ENCODE assay signal across 12 mouse cellular contexts in genomic region chr2:30120269-30120668, GRCm38 (mm10). TPM values are rescaled to one million over a fixed set of nuclear protein-coding genes. Genes with fewer than 3 reads are reported as not detected.
A peak's percentile ranks its signal among the peaks of the same experiment; 100 is the strongest.
DNase-seq lines count a peak whose midpoint lies in the region; ATAC-seq and TF ChIP-seq lines count a peak whose summit lies in the region.
"Had no signal": no experiment of that assay in that cellular context is flagged by ENCODE, and none has a peak within 500 bp of the region (broad histone marks: within the 10 kb centered on the region; RNA-seq: fewer than 3 reads in every experiment).

No protein-coding gene starts in this region.

- H3K4me1 ChIP-seq in hindbrain, embryonic 13.5 days (replicated peaks): peaks cover 51% of the 10 kb centered on the region
- peaks cover 14% of the 10 kb centered on the region; the same call in 1 of the 2 replicates for H3K4me1 ChIP-seq in hindbrain, postnatal 0 days (ENCODE audit: insufficient read depth, low read length)
- H3K4me1 ChIP-seq in megakaryocyte, embryonic 14.5 days: peaks cover 72% of the 10 kb centered on the region
- H3K4me1 ChIP-seq in forebrain, embryonic 13.5 days: peaks cover 45% of the 10 kb centered on the region
- H3K4me1 ChIP-seq in midbrain, embryonic 14.5 days (ENCODE audit: control insufficient read depth, insufficient read depth, low read length): peaks cover 36% of the 10 kb centered on the region

- H3K27me3 ChIP-seq in hindbrain, embryonic 13.5 days: no peaks in the 10 kb centered on the region
- no peaks in the 10 kb centered on the region for H3K27me3 ChIP-seq in hindbrain, postnatal 0 days (ENCODE audit: insufficient read depth, low read length)
- no peaks in the 10 kb centered on the region for H3K27me3 ChIP-seq in megakaryocyte, embryonic 14.5 days (replicated peaks)
- no peaks in the 10 kb centered on the region for H3K27me3 ChIP-seq in forebrain, embryonic 13.5 days
- no peaks in the 10 kb centered on the region for H3K27me3 ChIP-seq in midbrain, embryonic 14.5 days (ENCODE audit: control insufficient read depth, insufficient read depth, low read length)

- TF ChIP-seq CTCF in hindbrain, postnatal 0 days (IDR thresholded peaks at IDR 0.05; ENCODE audit: low read depth): no peak

- no peak for DNase-seq in hindbrain, postnatal 0 days (ENCODE audit: low spot score)
- no peak for DNase-seq in midbrain, embryonic 14.5 days
- DNase-seq in cerebellum, postnatal 10 days: no peak
- DNase-seq in cerebellum, postnatal 25 days: no peak
- DNase-seq: gastrocnemius, postnatal 14 days; heart, postnatal 10 days; lung, embryonic 14.5 days had no signal

- no peak overlapping the region for H3K4me3 ChIP-seq in hindbrain, embryonic 13.5 days
- no peak overlapping the region for H3K4me3 ChIP-seq in hindbrain, postnatal 0 days (ENCODE audit: low read length)
- peak overlapping the region; percentile 9 for H3K4me3 ChIP-seq in megakaryocyte, embryonic 14.5 days (replicated peaks)
- H3K4me3 ChIP-seq in forebrain, embryonic 13.5 days: no peak overlapping the region
- H3K4me3 ChIP-seq in midbrain, embryonic 14.5 days (replicated peaks; ENCODE audit: low read depth, low read length): no peak overlapping the region

- ATAC-seq in hindbrain, embryonic 13.5 days (ENCODE audit: low FRiP score): no peak
- no peak for ATAC-seq in hindbrain, postnatal 0 days
- no peak for ATAC-seq in megakaryocyte, adult 5-6 weeks (ENCODE audit: poor library complexity, severe bottlenecking)
- ATAC-seq in forebrain, embryonic 13.5 days: no peak
- no peak for ATAC-seq in midbrain, embryonic 14.5 days (ENCODE audit: low FRiP score, low TSS enrichment)

- peak overlapping the region; percentile 46; the same call in 1 of the 2 replicates for H3K9ac ChIP-seq in hindbrain, embryonic 13.5 days
- no peak overlapping the region for H3K9ac ChIP-seq in hindbrain, postnatal 0 days (replicated peaks; ENCODE audit: low read length)
- H3K9ac ChIP-seq in forebrain, embryonic 13.5 days: peak overlapping the region; percentile 28; the same call in 1 of the 2 replicates
- H3K9ac ChIP-seq in midbrain, embryonic 14.5 days (replicated peaks; ENCODE audit: low read length): no peak overlapping the region
- H3K9ac ChIP-seq: lung, embryonic 14.5 days had no signal

- H3K36me3 ChIP-seq in hindbrain, embryonic 13.5 days: peaks cover 13% of the 10 kb centered on the region
- no peaks in the 10 kb centered on the region for H3K36me3 ChIP-seq in hindbrain, postnatal 0 days (ENCODE audit: insufficient read depth, low read length)
- peaks cover 57% of the 10 kb centered on the region for H3K36me3 ChIP-seq in megakaryocyte, embryonic 14.5 days (replicated peaks; ENCODE audit: low read length)
- H3K36me3 ChIP-seq in forebrain, embryonic 13.5 days (ENCODE audit: poor library complexity, severe bottlenecking): peaks cover 10% of the 10 kb centered on the region; the same call in 1 of the 2 replicates
- peaks cover 10% of the 10 kb centered on the region; the same call in 1 of the 2 replicates for H3K36me3 ChIP-seq in midbrain, embryonic 14.5 days (ENCODE audit: control insufficient read depth, insufficient read depth, low read length)

- peak overlapping the region; percentile 73 for H3K27ac ChIP-seq in hindbrain, embryonic 13.5 days
- no peak overlapping the region for H3K27ac ChIP-seq in hindbrain, postnatal 0 days
- peak overlapping the region; percentile 84 for H3K27ac ChIP-seq in forebrain, embryonic 13.5 days
- peak overlapping the region; percentile 43 for H3K27ac ChIP-seq in midbrain, embryonic 14.5 days (replicated peaks; ENCODE audit: low read depth, low read length)

- no peaks in the 10 kb centered on the region for H3K9me3 ChIP-seq in hindbrain, embryonic 13.5 days
- no peaks in the 10 kb centered on the region for H3K9me3 ChIP-seq in hindbrain, postnatal 0 days (ENCODE audit: low read length)
- H3K9me3 ChIP-seq in megakaryocyte, embryonic 14.5 days: no peaks in the 10 kb centered on the region
- no peaks in the 10 kb centered on the region for H3K9me3 ChIP-seq in forebrain, embryonic 13.5 days (replicated peaks)
- no peaks in the 10 kb centered on the region for H3K9me3 ChIP-seq in midbrain, embryonic 14.5 days (ENCODE audit: control insufficient read depth, low read length)

- WGBS in hindbrain, embryonic 13.5 days: 75% methylated on average over 4 of the region's 4 CpGs
- 61% methylated on average over 4 of the region's 4 CpGs for WGBS in hindbrain, postnatal 0 days
- WGBS in forebrain, embryonic 13.5 days: 89% methylated on average over 4 of the region's 4 CpGs
- 76% methylated on average over 4 of the region's 4 CpGs for WGBS in midbrain, embryonic 14.5 days

- no peak overlapping the region for H3K4me2 ChIP-seq in hindbrain, embryonic 13.5 days
- no peak overlapping the region for H3K4me2 ChIP-seq in hindbrain, postnatal 0 days (ENCODE audit: low read depth, low read length)
- H3K4me2 ChIP-seq in forebrain, embryonic 13.5 days: peak overlapping the region; percentile 38
- no peak overlapping the region for H3K4me2 ChIP-seq in midbrain, embryonic 14.5 days (ENCODE audit: low read length)
- H3K4me2 ChIP-seq: liver, embryonic 11.5 days; lung, embryonic 14.5 days had no signal

RNA-seq across cellular contexts. Expression of gene Zer1, which starts 4.1 kb away (rescaled TPM):
- polyA plus RNA-seq in hindbrain, embryonic 13.5 days (2015; fragmentation: Nextera tagmentation; extraction: Ambion mirVana): 14.1 and 15.2 TPM in 2 replicates
- 77.6 and 99.2 TPM in 2 replicates for total RNA-seq in hindbrain, postnatal 0 days (2014; rRNA removed)
- 14.0 and 14.6 TPM in 2 replicates for polyA plus RNA-seq in hindbrain, postnatal 0 days (2015; fragmentation: Nextera tagmentation; extraction: Ambion mirVana)
- 12.2 and 20.0 TPM in 2 replicates for polyA plus RNA-seq in megakaryocyte, embryonic 14.5 days (2012; ENCODE audit: insufficient read depth, low replicate concordance)
- 10.1 and 11.7 TPM in 2 replicates for total RNA-seq in megakaryocyte, adult 5-6 weeks (2015)
- 8.7 and 10.7 TPM in 2 replicates for total RNA-seq in megakaryocyte, adult 5-6 weeks (2017)
- 10.5 and 10.9 TPM in 2 replicates for polyA plus RNA-seq in forebrain, embryonic 13.5 days (2015; fragmentation: Nextera tagmentation; extraction: Ambion mirVana)
- polyA plus RNA-seq in midbrain, embryonic 14.5 days (2014; fragmentation: Nextera tagmentation; extraction: Ambion mirVana): 15.1 and 15.6 TPM in 2 replicates

RNA-seq across cellular contexts. Expression of gene Tbc1d13, which starts 13.3 kb away (rescaled TPM):
- 11.9 and 14.6 TPM in 2 replicates for polyA plus RNA-seq in hindbrain, embryonic 13.5 days (2015; fragmentation: Nextera tagmentation; extraction: Ambion mirVana)
- total RNA-seq in hindbrain, postnatal 0 days (2014; rRNA removed): 106 and 109 TPM in 2 replicates
- 9.4 and 10.8 TPM in 2 replicates for polyA plus RNA-seq in hindbrain, postnatal 0 days (2015; fragmentation: Nextera tagmentation; extraction: Ambion mirVana)
- polyA plus RNA-seq in megakaryocyte, embryonic 14.5 days (2012; ENCODE audit: insufficient read depth, low replicate concordance): 18.0 and 28.7 TPM in 2 replicates
- 21.2 and 25.8 TPM in 2 replicates for total RNA-seq in megakaryocyte, adult 5-6 weeks (2015)
- 36.5 and 50.0 TPM in 2 replicates for total RNA-seq in megakaryocyte, adult 5-6 weeks (2017)
- 12.3 and 14.1 TPM in 2 replicates for polyA plus RNA-seq in forebrain, embryonic 13.5 days (2015; fragmentation: Nextera tagmentation; extraction: Ambion mirVana)
- 17.7 and 20.4 TPM in 2 replicates for polyA plus RNA-seq in midbrain, embryonic 14.5 days (2014; fragmentation: Nextera tagmentation; extraction: Ambion mirVana)

RNA-seq across cellular contexts. Expression of gene Zdhhc12, which starts 26.8 kb away (rescaled TPM):
- 24.2 TPM in 2 replicates for polyA plus RNA-seq in hindbrain, embryonic 13.5 days (2015; fragmentation: Nextera tagmentation; extraction: Ambion mirVana)
- 25.4 and 35.0 TPM in 2 replicates for total RNA-seq in hindbrain, postnatal 0 days (2014; rRNA removed)
- 30.2 and 32.2 TPM in 2 replicates for polyA plus RNA-seq in hindbrain, postnatal 0 days (2015; fragmentation: Nextera tagmentation; extraction: Ambion mirVana)
- polyA plus RNA-seq in megakaryocyte, embryonic 14.5 days (2012; ENCODE audit: insufficient read depth, low replicate concordance): 58.2 and 66.6 TPM in 2 replicates
- total RNA-seq in megakaryocyte, adult 5-6 weeks (2015): 20.3 and 24.6 TPM in 2 replicates
- total RNA-seq in megakaryocyte, adult 5-6 weeks (2017): 8.2 and 10.7 TPM in 2 replicates
- 21.0 and 21.2 TPM in 2 replicates for polyA plus RNA-seq in forebrain, embryonic 13.5 days (2015; fragmentation: Nextera tagmentation; extraction: Ambion mirVana)
- 17.6 and 18.7 TPM in 2 replicates for polyA plus RNA-seq in midbrain, embryonic 14.5 days (2014; fragmentation: Nextera tagmentation; extraction: Ambion mirVana)

RNA-seq across cellular contexts. Expression of gene Pkn3, which starts 42.8 kb away (rescaled TPM):
- 1.9 and 2.3 TPM in 2 replicates for polyA plus RNA-seq in hindbrain, embryonic 13.5 days (2015; fragmentation: Nextera tagmentation; extraction: Ambion mirVana)
- 1.2 and 4.5 TPM in 2 replicates for total RNA-seq in hindbrain, postnatal 0 days (2014; rRNA removed)
- 0.99 and 1.0 TPM in 2 replicates for polyA plus RNA-seq in hindbrain, postnatal 0 days (2015; fragmentation: Nextera tagmentation; extraction: Ambion mirVana)
- 19.4 and 62.2 TPM in 2 replicates for polyA plus RNA-seq in megakaryocyte, embryonic 14.5 days (2012; ENCODE audit: insufficient read depth, low replicate concordance)
- total RNA-seq in megakaryocyte, adult 5-6 weeks (2015): 3.0 and 4.8 TPM in 2 replicates
- total RNA-seq in megakaryocyte, adult 5-6 weeks (2017): 7.0 and 9.1 TPM in 2 replicates
- 5.7 and 6.7 TPM in 2 replicates for polyA plus RNA-seq in forebrain, embryonic 13.5 days (2015; fragmentation: Nextera tagmentation; extraction: Ambion mirVana)
- 1.1 and 1.9 TPM in 2 replicates for polyA plus RNA-seq in midbrain, embryonic 14.5 days (2014; fragmentation: Nextera tagmentation; extraction: Ambion mirVana)

RNA-seq across cellular contexts. Expression of gene Endog, which starts 51.0 kb away (rescaled TPM):
- polyA plus RNA-seq in hindbrain, embryonic 13.5 days (2015; fragmentation: Nextera tagmentation; extraction: Ambion mirVana): 14.3 and 19.3 TPM in 2 replicates
- total RNA-seq in hindbrain, postnatal 0 days (2014; rRNA removed): 63.7 and 64.1 TPM in 2 replicates
- polyA plus RNA-seq in hindbrain, postnatal 0 days (2015; fragmentation: Nextera tagmentation; extraction: Ambion mirVana): 42.2 and 42.7 TPM in 2 replicates
- polyA plus RNA-seq in megakaryocyte, embryonic 14.5 days (2012; ENCODE audit: insufficient read depth, low replicate concordance): 16.4 and 28.0 TPM in 2 replicates
- total RNA-seq in megakaryocyte, adult 5-6 weeks (2015): 2.3 and 4.1 TPM in 2 replicates
- total RNA-seq in megakaryocyte, adult 5-6 weeks (2017): 2.9 and 4.0 TPM in 2 replicates
- 9.5 and 10.4 TPM in 2 replicates for polyA plus RNA-seq in forebrain, embryonic 13.5 days (2015; fragmentation: Nextera tagmentation; extraction: Ambion mirVana)
- polyA plus RNA-seq in midbrain, embryonic 14.5 days (2014; fragmentation: Nextera tagmentation; extraction: Ambion mirVana): 23.2 and 28.1 TPM in 2 replicates

Comparison
In these comparisons a context has a peak if more than half of its experiments do, and no peak if none do; other contexts are left out.
1. H3K9ac ChIP-seq: peak in hindbrain, embryonic 13.5 days (single experiment) and forebrain, embryonic 13.5 days (single experiment); none in hindbrain, postnatal 0 days (single experiment) and midbrain, embryonic 14.5 days (single experiment).